Mouse (Mus musculus): ENCODE measurements at regions not wholly inside any gene's neighbourhood (a gene's known extent, or its start where the extent isn't known, plus 50 kb on each side); places are given as distances from the start of the nearest gene placed in this dataset.

- TF ChIP-seq MYOD1 (IDR thresholded peaks at IDR 0.05; ENCODE audit: control insufficient read depth, insufficient read length, low read depth), result no peak
- TF ChIP-seq USF1 (IDR thresholded peaks at IDR 0.05; ENCODE audit: low read depth), result no peak
- TF ChIP-seq CTCF (IDR thresholded peaks at IDR 0.05; ENCODE audit: control insufficient read depth, insufficient read depth, insufficient read length), result no peak
- TF ChIP-seq FOSL1 (IDR thresholded peaks at IDR 0.05; ENCODE audit: insufficient read depth, low read length, poor library complexity, severe bottlenecking), result no peak
- TF ChIP-seq MYOG (IDR thresholded peaks at IDR 0.05; ENCODE audit: control insufficient read depth, extremely low read depth, insufficient read length), result no peak
Measured at GRCm38 (mm10) chr13:90644216-90644615, 260.9 kb downstream of the Atp6ap1l start.
